Mouse (Mus musculus): ENCODE results near the gene Zp2. TPM values are rescaled to one million over a fixed set of nuclear protein-coding genes. Genes with fewer than 3 reads are reported as not detected.

Zp2 gene
- polyA plus RNA-seq, 1 experiment from 2014 or later, result not detected

DNA sequence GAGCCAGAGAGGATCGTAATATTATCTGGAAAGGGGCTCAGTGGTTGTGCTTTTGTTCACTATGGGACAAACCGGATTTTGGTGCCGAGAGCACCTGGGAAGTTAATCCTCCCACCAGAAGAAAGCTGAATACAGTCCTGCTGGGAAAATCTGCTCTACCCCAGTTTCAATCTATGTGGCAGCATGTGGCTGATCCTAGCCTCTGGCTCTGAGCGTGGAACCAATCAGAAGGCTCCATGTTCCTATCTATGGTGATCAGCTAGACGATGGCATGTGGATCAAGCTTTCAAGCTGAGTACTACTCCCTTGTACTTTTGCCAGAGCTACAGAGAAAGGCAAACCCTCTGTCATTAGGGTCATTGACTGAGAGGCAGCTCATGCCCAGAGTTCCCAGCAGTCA lies 52.1 kb downstream of the Zp2 start:
- Histone ChIP-seq H3K9me3 (replicated peaks) (no peaks in the 10 kb centered on the region), H3K4me3 (no peak overlapping the region), H3K4me1 (peaks cover 11% of the 10 kb centered on the region), H3K27ac (replicated peaks) (no peak overlapping the region), H3K36me3 (no peaks in the 10 kb centered on the region), H3K27me3 (ENCODE audit: low read depth, poor library complexity, severe bottlenecking) (peaks cover 19% of the 10 kb centered on the region)
- WGBS, result 26% methylated on average over 5 of the region's 5 CpGs
- DNase-seq (ENCODE audit: low spot score), result peak; percentile 33

DNA sequence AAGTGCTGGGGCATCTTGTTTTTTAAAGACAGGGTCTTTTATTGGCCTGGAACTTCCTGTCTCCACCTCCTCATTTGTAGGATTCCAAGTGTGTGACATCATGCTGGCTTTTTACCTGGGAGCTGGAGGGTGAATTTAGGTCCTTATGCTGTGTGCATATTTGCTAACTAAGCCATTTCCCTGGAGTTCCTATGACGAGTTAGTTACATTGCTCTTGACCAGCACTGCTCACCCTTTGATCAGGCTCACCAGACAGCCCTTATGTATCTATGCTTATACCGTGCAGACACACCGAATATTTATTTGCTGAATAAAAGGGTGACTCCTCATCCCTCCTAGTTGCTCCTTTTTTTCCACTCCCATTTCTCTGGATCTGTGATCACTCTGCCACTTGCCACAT lies 64.9 kb downstream of the Zp2 start:
- no peak overlapping the region for H3K4me3 ChIP-seq
- no peaks in the 10 kb centered on the region for H3K4me1 ChIP-seq
- 85% methylated on average over 3 of the region's 3 CpGs for WGBS
- H3K9me3 ChIP-seq (replicated peaks), result no peaks in the 10 kb centered on the region
- H3K27ac ChIP-seq (replicated peaks), result no peak overlapping the region
- H3K27me3 ChIP-seq (ENCODE audit: low read depth, poor library complexity, severe bottlenecking), result no peaks in the 10 kb centered on the region
- DNase-seq (ENCODE audit: low spot score), result no peak
- H3K36me3 ChIP-seq, result no peaks in the 10 kb centered on the region

Other genes with a start within 250 kb of the Zp2 start
- gene Lyrm1, start 249.4 kb downstream of the Zp2 start, polyA plus RNA-seq (2016; fragmentation: Nextera tagmentation; extraction: Ambion mirVana), result 11.3 and 13.3 TPM in 2 replicates
- 13.1 and 15.7 TPM in 2 replicates for gene Dcun1d3, start 249.0 kb downstream of the Zp2 start, polyA plus RNA-seq (2016; fragmentation: Nextera tagmentation; extraction: Ambion mirVana)
- not detected in 2 replicates for gene Dnah3, start 50.0 kb downstream of the Zp2 start, polyA plus RNA-seq (2016; fragmentation: Nextera tagmentation; extraction: Ambion mirVana)
- gene Tmem159, start 42.9 kb downstream of the Zp2 start, polyA plus RNA-seq (2016; fragmentation: Nextera tagmentation; extraction: Ambion mirVana), result 23.9 and 25.9 TPM in 2 replicates
- not detected in 2 replicates for gene Anks4b, start 28.6 kb upstream of the Zp2 start, polyA plus RNA-seq (2016; fragmentation: Nextera tagmentation; extraction: Ambion mirVana)
- 35.5 and 40.2 TPM in 2 replicates for gene Crym, start 56.8 kb upstream of the Zp2 start, polyA plus RNA-seq (2016; fragmentation: Nextera tagmentation; extraction: Ambion mirVana)
- gene Abca14, start 58.7 kb upstream of the Zp2 start, polyA plus RNA-seq (2016; fragmentation: Nextera tagmentation; extraction: Ambion mirVana), result not detected in 2 replicates
- not detected in 2 replicates for gene Abca15, start 183.4 kb upstream of the Zp2 start, polyA plus RNA-seq (2016; fragmentation: Nextera tagmentation; extraction: Ambion mirVana)

All from midbrain, embryonic 10.5 days (tissue).